Mouse (Mus musculus): ENCODE data around the gene Apoa2. TPM values are rescaled to one million over a fixed set of nuclear protein-coding genes. Genes with fewer than 3 reads are reported as not detected.
"Not testable (repeated sequence)": the region's sequence is repeated elsewhere in the genome, so short reads cannot be mapped to it uniquely, and the experiment has no call there.

The Apoa2 gene
- polyA plus RNA-seq, 1 experiment from 2014 or later: 3.1 TPM

GRCm38 (mm10) chr1:171238463-171238862, 13.6 kb downstream of the Apoa2 start:
- ATAC-seq (ENCODE audit: low FRiP score): 0 out of 2 replicates have a peak, but pooled peaks have one; percentile 40
- DNase-seq (ENCODE audit: low spot score): peak; percentile 72
- Histone ChIP-seq H3K4me2 (replicated peaks; ENCODE audit: low read depth, low read length) (no peak overlapping the region), H3K4me3 (ENCODE audit: low read depth, low read length) (no peak overlapping the region), H3K36me3 (ENCODE audit: control insufficient read depth, insufficient read depth, low read length) (peaks cover 11% of the 10 kb centered on the region), H3K4me1 (replicated peaks; ENCODE audit: control insufficient read depth, insufficient read depth, low read length) (no peaks in the 10 kb centered on the region; the same call in 1 of the 2 replicates), H3K9me3 (ENCODE audit: control insufficient read depth, low read length) (no peaks in the 10 kb centered on the region), H3K27ac (ENCODE audit: low read depth, low read length) (no peak overlapping the region), H3K9ac (ENCODE audit: low read depth, low read length) (no peak overlapping the region), H3K27me3 (ENCODE audit: control insufficient read depth, insufficient read depth, low read length) (no peaks in the 10 kb centered on the region)
- WGBS: 75% methylated on average over 14 of the region's 14 CpGs

- Histone ChIP-seq H3K27me3 (ENCODE audit: control insufficient read depth, insufficient read depth, low read length) (no peaks in the 10 kb centered on the region), H3K4me2 (replicated peaks; ENCODE audit: low read depth, low read length) (no peak overlapping the region), H3K9me3 (ENCODE audit: control insufficient read depth, low read length) (no peaks in the 10 kb centered on the region), H3K36me3 (ENCODE audit: control insufficient read depth, insufficient read depth, low read length) (peaks cover 11% of the 10 kb centered on the region), H3K9ac (ENCODE audit: low read depth, low read length) (no peak overlapping the region), H3K27ac (ENCODE audit: low read depth, low read length) (no peak overlapping the region), H3K4me1 (replicated peaks; ENCODE audit: control insufficient read depth, insufficient read depth, low read length) (no peaks in the 10 kb centered on the region; the same call in 1 of the 2 replicates), H3K4me3 (ENCODE audit: low read depth, low read length) (no peak overlapping the region)
- DNase-seq (ENCODE audit: low spot score) (no peak), ATAC-seq (ENCODE audit: low FRiP score) (no peak)
- 81% methylated on average over 15 of the region's 15 CpGs for WGBS
Observed at GRCm38 (mm10) chr1:171239992-171240744, 15.3 kb downstream of the Apoa2 start.

GRCm38 (mm10) chr1:171240911-171241310, 16.1 kb downstream of the Apoa2 start:
- no peaks in the 10 kb centered on the region for H3K9me3 ChIP-seq (ENCODE audit: control insufficient read depth, low read length)
- H3K27me3 ChIP-seq (ENCODE audit: control insufficient read depth, insufficient read depth, low read length): no peaks in the 10 kb centered on the region
- H3K9ac ChIP-seq (ENCODE audit: low read depth, low read length): no peak overlapping the region
- peaks cover 11% of the 10 kb centered on the region for H3K36me3 ChIP-seq (ENCODE audit: control insufficient read depth, insufficient read depth, low read length)
- no peak for DNase-seq (ENCODE audit: low spot score)
- ATAC-seq (ENCODE audit: low FRiP score): no peak
- H3K4me2 ChIP-seq (replicated peaks; ENCODE audit: low read depth, low read length): no peak overlapping the region
- no peak overlapping the region for H3K4me3 ChIP-seq (ENCODE audit: low read depth, low read length)
- H3K27ac ChIP-seq (ENCODE audit: low read depth, low read length): no peak overlapping the region
- peaks cover under 1% of the 10 kb centered on the region; the same call in 1 of the 2 replicates for H3K4me1 ChIP-seq (replicated peaks; ENCODE audit: control insufficient read depth, insufficient read depth, low read length)
- WGBS: 92% methylated on average over 10 of the region's 10 CpGs

DNA sequence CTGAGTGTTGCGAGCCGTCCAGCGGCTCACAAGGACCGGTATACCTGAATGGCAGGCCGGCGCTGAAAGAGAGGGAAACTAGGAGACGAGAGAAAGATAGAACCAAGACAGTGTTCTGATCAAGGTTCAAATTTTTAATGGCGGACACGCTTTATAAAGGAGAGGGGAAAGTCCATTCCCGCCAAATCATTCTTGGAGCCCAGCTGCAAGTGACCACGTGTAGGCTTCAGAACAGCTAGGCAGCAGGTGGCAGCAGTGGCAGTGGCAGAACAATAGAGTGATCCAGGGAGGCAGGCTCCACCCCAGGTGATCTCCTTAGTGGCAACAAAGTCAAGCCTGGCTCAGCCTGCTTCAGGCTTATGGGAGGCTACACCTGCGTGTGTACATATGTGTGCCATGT, 17.1 kb downstream of the Apoa2 start:
- H3K36me3 ChIP-seq (ENCODE audit: control insufficient read depth, insufficient read depth, low read length); H3K9ac ChIP-seq (ENCODE audit: low read depth, low read length); H3K4me3 ChIP-seq (ENCODE audit: low read depth, low read length); H3K27ac ChIP-seq (ENCODE audit: low read depth, low read length); H3K4me2 ChIP-seq (replicated peaks; ENCODE audit: low read depth, low read length); H3K4me1 ChIP-seq (replicated peaks; ENCODE audit: control insufficient read depth, insufficient read depth, low read length); DNase-seq (ENCODE audit: low spot score); ATAC-seq (ENCODE audit: low FRiP score); H3K9me3 ChIP-seq (ENCODE audit: control insufficient read depth, low read length); H3K27me3 ChIP-seq (ENCODE audit: control insufficient read depth, insufficient read depth, low read length): not testable (repeated sequence)
- WGBS: 86% methylated on average over 12 of the region's 12 CpGs

DNA sequence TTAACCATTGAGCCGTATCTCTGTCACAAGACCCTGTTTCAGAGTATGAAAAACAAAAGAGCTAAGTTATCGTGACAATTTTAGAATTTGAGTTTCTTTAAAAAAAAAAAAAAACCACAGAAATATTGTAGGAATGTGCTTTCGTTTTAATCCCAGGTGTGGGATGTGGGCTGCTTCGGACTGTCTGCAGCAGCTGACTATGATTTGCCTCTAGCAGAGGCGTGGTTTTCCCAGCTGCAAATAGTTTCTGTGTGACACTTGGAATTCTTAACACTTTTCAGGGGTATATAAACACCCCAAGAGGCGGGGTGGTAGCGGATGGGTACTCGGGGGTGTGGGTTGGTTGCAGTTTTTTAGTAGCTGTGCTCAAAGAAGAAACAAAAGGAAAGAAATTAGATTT, 20.5 kb downstream of the Apoa2 start:
- DNase-seq (ENCODE audit: low spot score) (no peak), ATAC-seq (ENCODE audit: low FRiP score) (no peak)
- H3K27me3 ChIP-seq (ENCODE audit: control insufficient read depth, insufficient read depth, low read length): no peaks in the 10 kb centered on the region
- 91% methylated on average over 8 of the region's 8 CpGs for WGBS
- H3K4me2 ChIP-seq (replicated peaks; ENCODE audit: low read depth, low read length): no peak overlapping the region
- H3K9ac ChIP-seq (ENCODE audit: low read depth, low read length): no peak overlapping the region
- H3K27ac ChIP-seq (ENCODE audit: low read depth, low read length): no peak overlapping the region
- H3K36me3 ChIP-seq (ENCODE audit: control insufficient read depth, insufficient read depth, low read length): 0 out of 2 replicates have a peak, but pooled peaks cover 3% of the 10 kb centered on the region
- no peak overlapping the region for H3K4me3 ChIP-seq (ENCODE audit: low read depth, low read length)
- peaks cover 7% of the 10 kb centered on the region; the same call in 1 of the 2 replicates for H3K4me1 ChIP-seq (replicated peaks; ENCODE audit: control insufficient read depth, insufficient read depth, low read length)
- no peaks in the 10 kb centered on the region for H3K9me3 ChIP-seq (ENCODE audit: control insufficient read depth, low read length)

DNA sequence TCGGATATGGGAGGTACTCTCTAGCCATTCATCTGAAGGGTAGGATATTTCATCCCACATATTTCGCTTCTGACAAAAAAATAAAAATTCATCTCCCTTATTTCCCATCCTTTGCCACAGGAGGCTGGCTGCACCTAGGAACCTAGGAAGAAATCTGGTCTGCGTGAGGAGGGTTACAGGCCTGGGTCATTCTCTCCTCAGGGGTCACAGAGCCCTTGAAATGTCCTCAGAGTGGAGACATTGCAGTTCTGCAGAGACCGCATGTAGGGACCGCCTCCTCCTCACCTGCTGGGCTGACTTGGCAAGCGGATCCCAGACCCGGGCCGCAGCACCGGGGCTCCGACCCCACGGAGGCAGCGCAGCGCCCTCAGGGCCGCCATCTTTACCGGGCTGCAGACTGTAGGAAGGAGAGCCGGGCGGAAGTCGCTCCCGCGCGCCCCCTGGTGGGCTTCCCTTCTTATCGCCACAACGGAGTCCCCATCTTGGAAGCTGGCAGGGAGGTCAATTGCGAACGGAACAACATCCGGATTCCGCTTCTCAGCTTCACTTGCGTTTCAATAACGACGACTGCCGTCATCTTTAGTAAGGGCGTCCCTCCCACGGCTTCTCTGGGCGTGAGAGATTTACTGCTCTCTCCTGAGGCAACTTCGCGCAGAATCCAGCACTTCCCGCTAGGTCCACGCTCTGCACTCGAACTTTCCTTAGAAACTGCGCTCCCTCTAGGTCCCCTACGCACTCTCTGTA, 22.0 kb downstream of the Apoa2 start:
- WGBS: 1% methylated on average over 41 of the region's 41 CpGs
- Histone ChIP-seq H3K9me3 (ENCODE audit: control insufficient read depth, low read length) (no peaks in the 10 kb centered on the region), H3K4me1 (replicated peaks; ENCODE audit: control insufficient read depth, insufficient read depth, low read length) (peaks cover 14% of the 10 kb centered on the region)

DNA sequence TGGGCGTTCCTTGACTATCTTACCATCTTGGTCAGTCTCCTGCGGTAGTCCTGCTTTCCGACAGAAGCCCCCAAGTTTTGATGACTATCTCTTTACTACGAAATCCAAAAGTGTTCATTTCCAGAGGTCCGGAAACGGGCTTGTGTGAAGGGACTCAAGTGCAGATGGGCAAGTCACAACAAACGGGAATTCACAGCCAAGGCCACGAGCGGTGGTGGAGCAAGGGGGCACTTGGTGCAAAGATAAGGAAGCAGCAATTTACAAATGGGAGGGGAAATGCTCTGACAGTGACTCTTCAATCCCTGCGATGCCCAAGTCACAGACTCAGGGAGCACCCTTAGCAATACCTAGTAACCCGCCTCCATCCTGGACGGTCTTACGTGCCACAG, 22.6 kb downstream of the Apoa2 start:
- 12% methylated on average over 13 of the region's 13 CpGs for WGBS
- Histone ChIP-seq H3K4me2 (replicated peaks; ENCODE audit: low read depth, low read length) (peak overlapping the region; percentile 52), H3K4me1 (replicated peaks; ENCODE audit: control insufficient read depth, insufficient read depth, low read length) (peaks cover 14% of the 10 kb centered on the region), H3K27ac (ENCODE audit: low read depth, low read length) (peak overlapping the region; percentile 43), H3K9me3 (ENCODE audit: control insufficient read depth, low read length) (no peaks in the 10 kb centered on the region), H3K36me3 (ENCODE audit: control insufficient read depth, insufficient read depth, low read length) (0 out of 2 replicates have a peak, but pooled peaks cover 3% of the 10 kb centered on the region), H3K9ac (ENCODE audit: low read depth, low read length) (peak overlapping the region; percentile 35; the same call in 1 of the 2 replicates), H3K27me3 (ENCODE audit: control insufficient read depth, insufficient read depth, low read length) (no peaks in the 10 kb centered on the region), H3K4me3 (ENCODE audit: low read depth, low read length) (peak overlapping the region; percentile 26)
- DNase-seq (ENCODE audit: low spot score): no peak
- peak; percentile 10; the same call in 1 of the 2 replicates for ATAC-seq (ENCODE audit: low FRiP score)

More for the DNA sequence above, 22.0 kb downstream of the Apoa2 start:
- Histone ChIP-seq H3K36me3 (ENCODE audit: control insufficient read depth, insufficient read depth, low read length) (0 out of 2 replicates have a peak, but pooled peaks cover 3% of the 10 kb centered on the region), H3K9ac (ENCODE audit: low read depth, low read length) (peak overlapping the region; percentile 86), H3K27ac (ENCODE audit: low read depth, low read length) (peak overlapping the region; percentile 43), H3K4me2 (replicated peaks; ENCODE audit: low read depth, low read length) (peak overlapping the region; percentile 78), H3K27me3 (ENCODE audit: control insufficient read depth, insufficient read depth, low read length) (no peaks in the 10 kb centered on the region), H3K4me3 (ENCODE audit: low read depth, low read length) (peak overlapping the region; percentile 72)
- ATAC-seq (ENCODE audit: low FRiP score) (peak; percentile 90), DNase-seq (ENCODE audit: low spot score) (peak; percentile 99)

DNA sequence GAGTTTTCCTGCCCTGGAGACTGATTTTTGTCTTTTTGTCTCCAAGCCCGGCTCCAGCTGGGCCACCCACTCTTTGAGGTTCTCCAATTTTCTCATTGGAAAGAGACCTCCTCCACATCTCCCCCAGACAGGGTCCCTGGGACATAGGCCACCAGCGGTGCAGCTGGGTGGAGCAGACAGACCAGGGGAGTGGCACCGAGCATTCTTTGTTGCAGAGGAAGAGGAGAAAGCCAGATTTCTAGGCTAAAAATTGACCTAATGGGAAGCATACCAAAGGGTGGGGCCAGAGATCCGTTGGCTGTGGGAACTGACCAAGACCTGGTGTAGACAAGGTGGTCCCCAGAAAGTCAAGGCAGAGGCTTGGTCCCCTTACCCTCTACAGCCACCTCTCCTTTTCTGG, 23.1 kb downstream of the Apoa2 start:
- DNase-seq (ENCODE audit: low spot score) (peak; percentile 22), ATAC-seq (ENCODE audit: low FRiP score) (no peak)
- 34% methylated on average over 4 of the region's 4 CpGs for WGBS
- Histone ChIP-seq H3K9ac (ENCODE audit: low read depth, low read length) (no peak overlapping the region), H3K27ac (ENCODE audit: low read depth, low read length) (peak overlapping the region; percentile 43), H3K27me3 (ENCODE audit: control insufficient read depth, insufficient read depth, low read length) (no peaks in the 10 kb centered on the region), H3K4me2 (replicated peaks; ENCODE audit: low read depth, low read length) (peak overlapping the region; percentile 52), H3K4me3 (ENCODE audit: low read depth, low read length) (peak overlapping the region; percentile 26; the same call in 1 of the 2 replicates), H3K4me1 (replicated peaks; ENCODE audit: control insufficient read depth, insufficient read depth, low read length) (peaks cover 14% of the 10 kb centered on the region), H3K9me3 (ENCODE audit: control insufficient read depth, low read length) (no peaks in the 10 kb centered on the region), H3K36me3 (ENCODE audit: control insufficient read depth, insufficient read depth, low read length) (no peaks in the 10 kb centered on the region)

All from hindbrain, embryonic 11.5 days (tissue).